Mouse (Mus musculus): ENCODE measurements around the gene Slc10a1.
A peak's percentile ranks its signal among the peaks of the same experiment; 100 is the strongest.

Gene Slc10a1

GRCm38 (mm10) chr12:80968605-80969004 is at the start of gene Slc10a1:
Gene Slc10a1 (minus strand): TSS chr12:80968705.
- no peak for DNase-seq

- DNase-seq: no peak
Measured at GRCm38 (mm10) chr12:81017624-81018023, 49.1 kb upstream of the Slc10a1 start.

GRCm38 (mm10) chr12:81013496-81013895 is 45.0 kb upstream of the Slc10a1 start:
- no peak for DNase-seq

GRCm38 (mm10) chr12:81011994-81012393 is 43.5 kb upstream of the Slc10a1 start:
- no peak for DNase-seq

- DNase-seq: no peak
Measured at GRCm38 (mm10) chr12:81009813-81010212, 41.3 kb upstream of the Slc10a1 start.

- no peak for DNase-seq
Measured at GRCm38 (mm10) chr12:81002841-81003635, 34.5 kb upstream of the Slc10a1 start.

- DNase-seq: no peak
Measured at GRCm38 (mm10) chr12:81000924-81001323, 32.4 kb upstream of the Slc10a1 start.

GRCm38 (mm10) chr12:80998528-80999221 is 30.2 kb upstream of the Slc10a1 start:
- no peak for DNase-seq

GRCm38 (mm10) chr12:80997652-80998051 is 29.1 kb upstream of the Slc10a1 start:
- DNase-seq: no peak

- no peak for DNase-seq
Measured at GRCm38 (mm10) chr12:80995326-80995725, 26.8 kb upstream of the Slc10a1 start.

GRCm38 (mm10) chr12:80993773-80994172 is 25.3 kb upstream of the Slc10a1 start:
- no peak for DNase-seq

- DNase-seq: no peak
Measured at GRCm38 (mm10) chr12:80992540-80993122, 24.1 kb upstream of the Slc10a1 start.

GRCm38 (mm10) chr12:80991806-80992205 is 23.3 kb upstream of the Slc10a1 start:
- no peak for DNase-seq

GRCm38 (mm10) chr12:80990901-80991445 is 22.5 kb upstream of the Slc10a1 start:
- no peak for DNase-seq

GRCm38 (mm10) chr12:80988286-80988685 is 19.8 kb upstream of the Slc10a1 start:
- no peak for DNase-seq

GRCm38 (mm10) chr12:80986628-80987027 is 18.1 kb upstream of the Slc10a1 start:
- no peak for DNase-seq

GRCm38 (mm10) chr12:80983695-80984094 is 15.2 kb upstream of the Slc10a1 start:
- no peak for DNase-seq

- peak; percentile 24 to 72 for DNase-seq
Measured at GRCm38 (mm10) chr12:80982326-80982725, 13.8 kb upstream of the Slc10a1 start.

GRCm38 (mm10) chr12:80975939-80976671 is 7.6 kb upstream of the Slc10a1 start:
- DNase-seq: no peak

- DNase-seq: no peak
Measured at GRCm38 (mm10) chr12:80971756-80972155, 3.3 kb upstream of the Slc10a1 start.

- no peak for DNase-seq
Measured at GRCm38 (mm10) chr12:80970181-80970705, 1.7 kb upstream of the Slc10a1 start.

GRCm38 (mm10) chr12:80967918-80968317 is 587 bp downstream of the Slc10a1 start:
- DNase-seq: no peak

All from kidney, adult 8-10 months (tissue).